Mouse (Mus musculus): ENCODE results near the gene Tjp1. TPM values are rescaled to one million over a fixed set of nuclear protein-coding genes. Genes with fewer than 3 reads are reported as not detected.

Gene Tjp1
- polyA plus RNA-seq, 1 experiment from 2014 or later: 42.0 TPM

DNA sequence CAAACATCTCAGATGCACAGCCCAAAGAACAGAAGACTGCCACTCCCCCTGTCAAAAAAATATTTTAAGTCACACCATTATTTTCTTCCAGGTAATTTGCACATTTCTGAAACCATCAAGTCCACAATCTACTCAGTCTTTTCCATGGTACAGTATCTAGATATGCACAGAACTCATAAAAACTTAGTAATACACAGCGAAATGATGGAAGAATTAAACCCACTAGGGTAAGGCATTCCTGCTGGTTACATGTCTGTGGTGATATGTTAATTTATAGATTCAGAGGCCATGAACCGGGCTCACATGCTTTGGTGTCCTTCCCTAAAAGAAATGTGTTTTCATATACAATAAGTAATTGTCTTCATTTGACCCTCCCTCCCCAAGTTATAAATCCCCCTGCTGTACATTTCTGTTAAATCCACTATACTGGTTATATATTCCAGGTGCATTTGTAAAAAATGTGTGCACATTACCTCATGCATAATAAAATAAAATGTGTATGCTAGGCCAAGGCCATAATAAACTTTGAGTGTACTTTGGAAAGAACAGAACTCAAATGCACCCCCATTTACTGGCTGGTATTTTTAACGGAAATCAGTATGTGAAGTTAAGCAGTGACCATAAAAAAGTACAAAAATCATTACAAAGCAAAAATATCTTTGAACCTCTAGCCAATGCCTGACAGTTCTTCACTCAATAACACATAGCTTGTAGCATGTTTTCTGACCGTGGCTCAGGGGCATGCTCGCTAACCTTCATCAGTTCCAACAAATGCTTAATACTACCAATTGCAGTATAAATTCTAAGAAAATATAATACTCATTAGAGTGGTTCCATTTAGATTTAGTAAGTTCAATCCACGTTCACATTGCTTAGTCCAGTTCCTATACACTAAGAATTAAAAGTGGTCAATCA, 230.6 kb downstream of the Tjp1 start:
- DNase-seq (ENCODE audit: low spot score) (no peak), ATAC-seq (no peak)
- Histone ChIP-seq H3K9me3 (ENCODE audit: low read length) (no peaks in the 10 kb centered on the region), H3K4me2 (replicated peaks; ENCODE audit: low read depth, low read length) (no peak overlapping the region), H3K4me3 (ENCODE audit: low read depth, low read length) (no peak overlapping the region), H3K27ac (ENCODE audit: low read length) (no peak overlapping the region), H3K27me3 (replicated peaks; ENCODE audit: insufficient read depth, low read length) (no peaks in the 10 kb centered on the region), H3K36me3 (ENCODE audit: insufficient read depth, low read length) (peaks cover 18% of the 10 kb centered on the region; the same call in 1 of the 2 replicates), H3K4me1 (ENCODE audit: insufficient read depth, low read depth, low read length) (no peaks in the 10 kb centered on the region), H3K9ac (replicated peaks; ENCODE audit: low read depth) (no peak overlapping the region)
- WGBS: 88% methylated on average over 6 of the region's 6 CpGs
- no peak for TF ChIP-seq EP300 (IDR thresholded peaks at IDR 0.05)
- TF ChIP-seq CTCF (IDR thresholded peaks at IDR 0.05): no peak

DNA sequence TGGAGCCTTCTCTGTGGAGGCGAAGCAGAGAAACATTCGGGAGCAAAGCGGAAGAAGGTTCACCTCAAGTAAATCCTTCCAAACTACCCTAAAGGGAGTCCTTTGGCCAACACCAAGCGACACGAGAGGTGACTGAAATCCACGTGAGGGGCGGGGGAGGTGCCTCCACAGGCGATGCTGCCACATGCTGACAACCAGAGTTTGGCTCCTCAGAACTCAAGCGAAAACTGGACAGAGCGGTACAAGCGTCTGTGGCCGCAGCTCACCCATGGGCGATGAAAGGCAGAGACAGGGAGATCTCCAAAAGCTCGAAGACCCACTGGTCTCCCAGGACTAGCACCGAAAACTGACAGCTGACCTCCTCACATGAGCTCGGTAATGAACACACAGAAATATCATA, 244.7 kb downstream of the Tjp1 start:
- no peaks in the 10 kb centered on the region for H3K27me3 ChIP-seq (replicated peaks; ENCODE audit: insufficient read depth, low read length)
- WGBS: 65% methylated on average over 16 of the region's 16 CpGs
- H3K27ac ChIP-seq (ENCODE audit: low read length): no peak overlapping the region
- H3K4me2 ChIP-seq (replicated peaks; ENCODE audit: low read depth, low read length): no peak overlapping the region
- H3K9me3 ChIP-seq (ENCODE audit: low read length): no peaks in the 10 kb centered on the region
- no peaks in the 10 kb centered on the region for H3K4me1 ChIP-seq (ENCODE audit: insufficient read depth, low read depth, low read length)
- no peak for ATAC-seq
- TF ChIP-seq EP300 (IDR thresholded peaks at IDR 0.05) (no peak), CTCF (IDR thresholded peaks at IDR 0.05) (no peak)
- no peak overlapping the region for H3K4me3 ChIP-seq (ENCODE audit: low read depth, low read length)
- H3K9ac ChIP-seq (replicated peaks; ENCODE audit: low read depth): no peak overlapping the region
- no peaks in the 10 kb centered on the region for H3K36me3 ChIP-seq (ENCODE audit: insufficient read depth, low read length)
- no peak for DNase-seq (ENCODE audit: low spot score)

DNA sequence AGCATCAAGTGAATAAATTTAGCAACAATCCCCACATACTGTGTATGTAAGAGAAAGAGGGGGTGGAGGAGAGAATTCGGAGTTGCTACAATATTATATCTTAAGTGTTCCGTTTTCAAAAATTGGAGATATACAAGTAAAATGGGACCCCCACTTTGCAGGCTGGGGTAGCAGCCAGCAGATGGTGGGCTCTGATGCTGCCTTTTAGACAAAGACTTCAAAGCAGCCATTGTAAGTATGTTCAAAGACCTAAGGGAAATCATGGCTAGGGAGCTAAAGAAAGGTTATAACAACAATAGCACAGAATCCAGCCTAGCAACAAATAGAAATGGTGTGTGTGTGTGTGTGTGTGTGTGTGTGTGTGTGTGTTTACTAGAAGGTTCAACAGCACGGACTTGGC, 245.6 kb downstream of the Tjp1 start:
- H3K4me3 ChIP-seq (ENCODE audit: low read depth, low read length): no peak overlapping the region
- H3K4me2 ChIP-seq (replicated peaks; ENCODE audit: low read depth, low read length): no peak overlapping the region
- H3K27me3 ChIP-seq (replicated peaks; ENCODE audit: insufficient read depth, low read length): no peaks in the 10 kb centered on the region
- H3K9ac ChIP-seq (replicated peaks; ENCODE audit: low read depth): no peak overlapping the region
- WGBS: 72% methylated on average over 3 of the region's 3 CpGs
- TF ChIP-seq CTCF (IDR thresholded peaks at IDR 0.05) (no peak), EP300 (IDR thresholded peaks at IDR 0.05) (no peak)
- ATAC-seq: no peak
- DNase-seq (ENCODE audit: low spot score): no peak
- H3K4me1 ChIP-seq (ENCODE audit: insufficient read depth, low read depth, low read length): no peaks in the 10 kb centered on the region
- H3K27ac ChIP-seq (ENCODE audit: low read length): no peak overlapping the region
- H3K36me3 ChIP-seq (ENCODE audit: insufficient read depth, low read length): no peaks in the 10 kb centered on the region
- H3K9me3 ChIP-seq (ENCODE audit: low read length): no peaks in the 10 kb centered on the region

- ATAC-seq: peak; percentile 77
- Histone ChIP-seq H3K27me3 (replicated peaks; ENCODE audit: insufficient read depth, low read length) (no peaks in the 10 kb centered on the region), H3K9ac (replicated peaks; ENCODE audit: low read depth) (no peak overlapping the region), H3K9me3 (ENCODE audit: low read length) (no peaks in the 10 kb centered on the region), H3K4me2 (replicated peaks; ENCODE audit: low read depth, low read length) (no peak overlapping the region), H3K4me1 (ENCODE audit: insufficient read depth, low read depth, low read length) (no peaks in the 10 kb centered on the region), H3K27ac (ENCODE audit: low read length) (no peak overlapping the region), H3K36me3 (ENCODE audit: insufficient read depth, low read length) (no peaks in the 10 kb centered on the region), H3K4me3 (ENCODE audit: low read depth, low read length) (no peak overlapping the region)
- 55% methylated on average over 10 of the region's 10 CpGs for WGBS
- DNase-seq (ENCODE audit: low spot score): peak; percentile 23
- TF ChIP-seq CTCF (IDR thresholded peaks at IDR 0.05) (no peak), EP300 (IDR thresholded peaks at IDR 0.05) (no peak)
These were observed 246.4 kb downstream of the Tjp1 start for GRCm38 (mm10) chr7:65280944-65281912.

- Histone ChIP-seq H3K27ac (ENCODE audit: low read length) (no peak overlapping the region), H3K9ac (replicated peaks; ENCODE audit: low read depth) (no peak overlapping the region), H3K9me3 (ENCODE audit: low read length) (no peaks in the 10 kb centered on the region), H3K27me3 (replicated peaks; ENCODE audit: insufficient read depth, low read length) (no peaks in the 10 kb centered on the region), H3K36me3 (ENCODE audit: insufficient read depth, low read length) (no peaks in the 10 kb centered on the region), H3K4me3 (ENCODE audit: low read depth, low read length) (no peak overlapping the region), H3K4me2 (replicated peaks; ENCODE audit: low read depth, low read length) (no peak overlapping the region), H3K4me1 (ENCODE audit: insufficient read depth, low read depth, low read length) (no peaks in the 10 kb centered on the region)
- ATAC-seq (no peak), DNase-seq (ENCODE audit: low spot score) (no peak)
- 52% methylated on average over 13 of the region's 13 CpGs for WGBS
- TF ChIP-seq EP300 (IDR thresholded peaks at IDR 0.05) (no peak), CTCF (IDR thresholded peaks at IDR 0.05) (no peak)
These were observed 248.3 kb downstream of the Tjp1 start for GRCm38 (mm10) chr7:65279277-65279676.

- H3K36me3 ChIP-seq (ENCODE audit: insufficient read depth, low read length): no peaks in the 10 kb centered on the region
- no peaks in the 10 kb centered on the region for H3K27me3 ChIP-seq (replicated peaks; ENCODE audit: insufficient read depth, low read length)
- no peaks in the 10 kb centered on the region for H3K4me1 ChIP-seq (ENCODE audit: insufficient read depth, low read depth, low read length)
- TF ChIP-seq EP300 (IDR thresholded peaks at IDR 0.05) (no peak), CTCF (IDR thresholded peaks at IDR 0.05) (no peak)
- no peak overlapping the region for H3K4me3 ChIP-seq (ENCODE audit: low read depth, low read length)
- no peak overlapping the region for H3K4me2 ChIP-seq (replicated peaks; ENCODE audit: low read depth, low read length)
- ATAC-seq (no peak), DNase-seq (ENCODE audit: low spot score) (no peak)
- no peak overlapping the region for H3K9ac ChIP-seq (replicated peaks; ENCODE audit: low read depth)
- WGBS: 77% methylated on average over 4 of the region's 4 CpGs
- no peaks in the 10 kb centered on the region for H3K9me3 ChIP-seq (ENCODE audit: low read length)
- no peak overlapping the region for H3K27ac ChIP-seq (ENCODE audit: low read length)
These were observed 251.8 kb downstream of the Tjp1 start for GRCm38 (mm10) chr7:65275761-65276160.
